Mouse (Mus musculus) bone marrow macrophage, adult 2 months (primary cell): ENCODE results near the gene Sf3b3. TPM values are rescaled to one million over a fixed set of nuclear protein-coding genes. Genes with fewer than 3 reads are reported as not detected.
"Not testable (repeated sequence)": the region's sequence is repeated elsewhere in the genome, so short reads cannot be mapped to it uniquely, and the experiment has no call there.

Source experiments
- H3K27ac ChIP-seq: 2 replicates; pipeline ENCODE4 v1.5.1; 2012; ENCODE audit warnings: low read depth, low read length; ENCODE audit not compliant: insufficient read depth
- H3K4me1 ChIP-seq: 2 replicates; pipeline ENCODE4 v1.6.1; 2012; ENCODE audit warnings: low read length; ENCODE audit not compliant: control insufficient read depth, insufficient read depth
- H3K4me3 ChIP-seq: 2 replicates; pipeline ENCODE4 v1.5.1; 2012; ENCODE audit warnings: mild to moderate bottlenecking, low read length, moderate library complexity; ENCODE audit not compliant: insufficient read depth
- CTCF ChIP-seq: IDR thresholded peaks from 2 replicates; pipeline ENCODE4 v1.5.1; 2012; ENCODE audit warnings: low read depth, mild to moderate bottlenecking, low read length, moderate library complexity
- POLR2A ChIP-seq: IDR thresholded peaks from 2 replicates; pipeline ENCODE4 v1.6.1; 2012; ENCODE audit warnings: mild to moderate bottlenecking, low read depth, low read length, borderline replicate concordance
- polyA plus RNA-seq: library from polyadenylated mRNA; stranded (reverse); fragments of >200 nt; gene quantifications from 2 replicates; pipeline ENCODE4 v1.2.4, GENCODE M21; 2012; ENCODE audit not compliant: missing spikeins, insufficient read depth, insufficient read length

Gene Sf3b3
- polyA plus RNA-seq, 1 experiment = 32.3 TPM

DNA sequence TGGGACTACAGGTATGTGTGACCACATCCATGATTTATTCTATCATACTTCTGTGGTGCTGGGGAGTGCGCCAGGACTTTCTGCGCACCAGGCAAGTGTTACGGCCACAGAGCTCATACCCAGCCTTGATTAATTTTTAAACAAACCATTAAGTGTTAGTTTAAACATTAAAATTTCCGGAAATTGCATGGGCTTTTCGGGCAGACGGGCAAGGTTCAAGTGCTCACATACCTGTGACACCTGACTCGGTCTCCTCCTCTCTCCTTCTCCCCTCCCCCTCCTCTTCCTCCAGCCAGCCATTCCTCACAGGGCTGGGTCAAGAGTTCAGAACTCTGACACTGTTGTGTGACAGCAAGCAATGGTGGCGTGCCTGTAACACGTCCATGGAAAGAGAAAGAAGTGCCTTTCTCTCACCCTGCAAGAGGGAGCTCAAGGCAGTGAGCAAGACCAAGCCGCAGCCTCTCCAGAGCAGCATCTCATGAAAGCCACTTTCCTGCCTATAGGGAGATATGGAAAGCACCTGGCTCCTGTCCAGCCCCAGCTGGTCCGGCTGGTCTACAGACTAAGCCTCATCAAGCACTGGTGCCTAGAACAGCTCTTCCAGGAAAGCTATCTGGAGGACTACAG lies 53.9 kb downstream of the Sf3b3 start:
- TF ChIP-seq POLR2A = no peak
- no peak for TF ChIP-seq CTCF
- no peaks in the 10 kb centered on the region for H3K4me1 ChIP-seq
- H3K4me3 ChIP-seq = no peak overlapping the region
- H3K27ac ChIP-seq = no peak overlapping the region

DNA sequence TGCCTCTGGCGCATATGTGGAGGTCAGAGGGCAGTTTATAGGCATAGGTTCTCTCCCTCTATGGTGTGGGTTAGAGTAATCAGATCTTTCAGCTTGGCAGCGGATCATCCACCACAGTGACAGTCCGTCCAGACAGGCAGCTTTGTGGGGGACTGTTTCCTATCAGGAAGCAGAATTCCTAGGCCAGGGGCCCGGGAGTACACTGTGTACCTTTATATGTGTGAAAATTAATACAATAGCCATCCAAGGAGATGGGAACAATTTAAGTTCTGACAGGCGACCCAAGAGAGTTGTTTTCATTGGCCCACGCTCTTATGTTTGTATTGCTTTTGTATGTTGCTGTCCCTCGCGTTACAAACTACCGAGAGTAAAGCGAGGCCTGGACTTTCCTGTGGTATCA lies 55.4 kb downstream of the Sf3b3 start:
- TF ChIP-seq CTCF (no peak), POLR2A (no peak)
- Histone ChIP-seq H3K27ac (no peak overlapping the region), H3K4me1 (no peaks in the 10 kb centered on the region), H3K4me3 (no peak overlapping the region)

- H3K4me3 ChIP-seq = no peak overlapping the region
- H3K27ac ChIP-seq = no peak overlapping the region
- no peak for TF ChIP-seq POLR2A
- no peak for TF ChIP-seq CTCF
- H3K4me1 ChIP-seq = peaks cover under 1% of the 10 kb centered on the region; the same call in 1 of the 2 replicates
Observed at GRCm38 (mm10) chr8:110790270-110790669, 56.3 kb downstream of the Sf3b3 start.

- no peak overlapping the region for H3K27ac ChIP-seq
- TF ChIP-seq POLR2A (no peak), CTCF (no peak)
- peaks cover 3% of the 10 kb centered on the region for H3K4me1 ChIP-seq
- H3K4me3 ChIP-seq = no peak overlapping the region
Observed at GRCm38 (mm10) chr8:110789571-110789970, 57.0 kb downstream of the Sf3b3 start.

GRCm38 (mm10) chr8:110788981-110789380 lies 57.6 kb downstream of the Sf3b3 start:
- TF ChIP-seq POLR2A (no peak), CTCF (no peak)
- Histone ChIP-seq H3K27ac (no peak overlapping the region), H3K4me1 (peaks cover 3% of the 10 kb centered on the region), H3K4me3 (no peak overlapping the region)

- peaks cover 3% of the 10 kb centered on the region for H3K4me1 ChIP-seq
- no peak overlapping the region for H3K4me3 ChIP-seq
- TF ChIP-seq CTCF = no peak
- no peak overlapping the region for H3K27ac ChIP-seq
Observed at GRCm38 (mm10) chr8:110787411-110787954, 59.1 kb downstream of the Sf3b3 start.

- Histone ChIP-seq H3K27ac (no peak overlapping the region), H3K4me3 (no peak overlapping the region), H3K4me1 (peaks cover 3% of the 10 kb centered on the region)
- TF ChIP-seq POLR2A (no peak), CTCF (no peak)
Observed at GRCm38 (mm10) chr8:110786934-110787333, 59.7 kb downstream of the Sf3b3 start.

- not testable (repeated sequence) for H3K4me1 ChIP-seq, H3K27ac ChIP-seq, H3K4me3 ChIP-seq
Observed at GRCm38 (mm10) chr8:110786501-110786900, 60.1 kb downstream of the Sf3b3 start.

- peaks cover 5% of the 10 kb centered on the region for H3K4me1 ChIP-seq
- no peak overlapping the region for H3K4me3 ChIP-seq
- no peak for TF ChIP-seq CTCF
- TF ChIP-seq POLR2A = no peak
- no peak overlapping the region for H3K27ac ChIP-seq
Observed at GRCm38 (mm10) chr8:110785366-110785765, 61.2 kb downstream of the Sf3b3 start.

- no peak overlapping the region for H3K27ac ChIP-seq
- TF ChIP-seq CTCF = no peak
- no peak for TF ChIP-seq POLR2A
- H3K4me1 ChIP-seq = peaks cover 9% of the 10 kb centered on the region
- no peak overlapping the region for H3K4me3 ChIP-seq
Observed at GRCm38 (mm10) chr8:110779924-110780718, 66.5 kb downstream of the Sf3b3 start.
